Mouse (Mus musculus): ENCODE measurements around the gene Cnnm3. TPM values are rescaled to one million over a fixed set of nuclear protein-coding genes. Genes with fewer than 3 reads are reported as not detected.

The Cnnm3 gene
- polyA plus RNA-seq (2016; fragmentation: Nextera tagmentation; extraction: Ambion mirVana), result 1.5 and 2.5 TPM in 2 replicates

DNA sequence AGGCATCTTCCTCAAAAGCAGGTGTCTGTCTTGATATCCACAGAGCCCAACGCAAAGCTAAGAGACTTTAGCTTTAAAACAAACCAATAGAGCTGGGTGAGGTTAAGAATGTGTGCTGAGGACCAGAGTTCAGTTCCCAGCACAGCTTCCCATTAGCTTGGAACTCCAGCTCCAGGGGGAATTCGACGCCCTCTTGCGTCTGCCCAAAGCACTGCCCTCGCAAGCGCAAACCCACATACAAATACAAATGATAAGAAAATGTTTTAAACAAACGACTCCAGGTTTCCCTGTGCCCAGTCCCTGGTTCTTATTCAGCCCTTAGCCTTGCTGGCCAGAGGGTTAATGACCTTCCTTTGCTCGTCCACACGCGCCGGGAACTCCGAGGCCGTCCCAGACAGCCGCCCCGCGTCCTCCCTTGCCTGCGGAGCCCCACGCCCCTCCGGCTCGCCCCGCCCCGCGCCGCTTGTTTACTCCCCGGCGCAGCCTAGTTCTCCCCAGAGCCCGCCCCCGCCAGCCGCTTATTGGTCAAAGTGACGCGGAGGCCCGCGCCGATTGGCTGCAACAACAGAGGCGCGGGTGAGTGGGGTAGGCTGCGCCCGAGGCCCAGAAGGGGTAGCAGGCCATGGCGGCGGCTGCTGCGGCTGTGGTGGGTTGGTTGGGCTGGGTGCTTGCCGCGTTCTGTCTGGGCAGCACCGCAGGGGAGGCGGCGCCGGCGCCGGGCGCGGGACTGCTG is at the start of gene Cnnm3:
Gene Cnnm3 (plus strand): TSS at position 579 of the 733 bp plus-strand sequence.
- Histone ChIP-seq H3K27ac (peak within 1 kb of the TSS; percentile 97), H3K27me3 (ENCODE audit: insufficient read depth, poor library complexity, severe bottlenecking) (no peaks in the 10 kb centered on the region), H3K9me3 (no peaks in the 10 kb centered on the region), H3K4me1 (peaks cover 37% of the 10 kb centered on the region), H3K36me3 (peaks cover 17% of the 10 kb centered on the region; the same call in 1 of the 2 replicates), H3K4me3 (peak within 1 kb of the TSS; percentile 98)
- 2% methylated on average over 51 of the region's 51 CpGs for WGBS
- peak; percentile 100 for DNase-seq (ENCODE audit: low spot score)

DNA sequence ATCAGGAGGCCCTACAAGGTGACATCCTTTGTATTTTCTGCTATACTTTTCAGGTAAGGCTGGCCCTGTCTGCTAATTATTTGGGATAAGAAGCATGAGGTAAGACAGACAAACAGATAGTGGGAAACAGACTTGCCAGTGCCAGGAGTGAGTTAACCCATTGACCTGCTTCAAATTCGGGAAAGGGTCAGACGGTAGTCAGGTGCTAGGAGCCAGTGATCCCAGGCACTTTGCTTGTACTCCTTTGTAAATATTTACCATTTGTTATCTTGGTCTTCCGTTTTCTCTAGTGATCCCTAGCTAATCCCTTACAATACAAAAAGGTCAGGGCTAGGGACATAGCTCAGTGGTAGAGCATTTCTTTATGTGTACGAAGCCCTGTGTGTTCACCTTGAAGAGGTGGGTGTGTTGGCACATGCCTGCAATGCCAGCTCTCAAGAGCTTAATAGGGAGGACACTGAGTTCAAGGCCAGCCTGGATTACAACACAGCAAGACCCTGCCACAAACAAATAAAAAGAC is 46.0 kb upstream of the Cnnm3 start:
- 58% methylated on average over 4 of the region's 4 CpGs for WGBS
- H3K27ac ChIP-seq, result no peak overlapping the region

DNA sequence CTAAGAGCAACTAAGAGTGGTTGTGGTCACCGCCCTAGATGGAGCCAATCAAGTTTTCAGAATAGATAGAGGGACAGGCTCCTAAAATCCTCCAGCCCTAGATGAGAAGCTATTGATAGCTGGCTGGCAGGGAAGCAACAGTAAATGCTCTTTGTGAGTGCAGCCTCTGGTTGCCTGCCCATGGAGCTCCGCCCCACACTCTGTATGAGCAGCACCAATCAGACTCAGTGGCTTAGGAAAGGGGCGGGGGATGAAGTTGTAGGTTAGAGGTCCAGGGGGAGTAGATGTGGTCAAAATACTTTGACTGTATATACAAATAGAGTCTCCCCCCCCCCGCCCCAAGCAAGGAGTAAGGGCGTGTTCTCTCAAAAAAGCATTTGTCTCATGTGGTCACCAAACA is 44.2 kb upstream of the Cnnm3 start:
- H3K9me3 ChIP-seq, result no peaks in the 10 kb centered on the region
- no peak overlapping the region for H3K27ac ChIP-seq
- H3K27me3 ChIP-seq (ENCODE audit: insufficient read depth, poor library complexity, severe bottlenecking), result 0 out of 2 replicates have a peak, but pooled peaks cover 7% of the 10 kb centered on the region
- no peaks in the 10 kb centered on the region for H3K36me3 ChIP-seq
- WGBS, result 47% methylated on average over 5 of the region's 5 CpGs
- H3K4me1 ChIP-seq, result peaks cover 17% of the 10 kb centered on the region
- H3K4me3 ChIP-seq, result no peak overlapping the region
- DNase-seq (ENCODE audit: low spot score), result no peak

More for the DNA sequence above, 46.0 kb upstream of the Cnnm3 start:
- Histone ChIP-seq H3K4me1 (peaks cover 13% of the 10 kb centered on the region; the same call in 1 of the 2 replicates), H3K27me3 (ENCODE audit: insufficient read depth, poor library complexity, severe bottlenecking) (0 out of 2 replicates have a peak, but pooled peaks cover 7% of the 10 kb centered on the region), H3K9me3 (no peaks in the 10 kb centered on the region), H3K36me3 (no peaks in the 10 kb centered on the region), H3K4me3 (no peak overlapping the region)
- no peak for DNase-seq (ENCODE audit: low spot score)

DNA sequence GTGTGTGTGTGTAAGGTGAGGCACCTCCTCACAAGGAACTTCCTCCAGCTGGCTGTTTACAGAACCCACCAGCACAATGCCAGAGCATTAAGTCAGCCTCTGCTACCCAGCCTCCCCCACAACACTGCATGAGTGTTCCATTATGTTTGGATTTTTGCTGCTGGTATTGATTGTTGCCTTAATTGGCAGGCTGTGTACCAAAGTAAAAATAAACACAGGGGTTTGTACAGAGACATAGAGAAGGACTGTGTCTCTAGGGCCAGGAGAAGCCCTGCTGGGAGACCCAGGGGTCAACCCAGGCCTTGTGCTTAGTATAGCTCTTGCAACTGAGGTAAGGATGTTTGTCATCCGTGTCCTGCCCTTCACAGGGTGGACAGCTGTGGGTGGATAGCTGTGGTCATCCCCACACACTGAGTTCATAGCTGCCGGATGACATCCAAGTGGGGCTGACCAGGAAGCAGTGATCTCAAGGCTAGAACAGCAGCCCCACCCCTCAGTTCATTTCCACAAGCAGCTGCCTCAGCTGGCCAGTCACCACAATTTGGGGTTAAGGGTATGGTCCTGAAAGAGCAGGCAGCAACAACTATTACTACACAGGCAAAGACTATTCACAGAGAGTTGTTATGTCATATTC is 41.7 kb upstream of the Cnnm3 start:
- WGBS, result 43% methylated on average over 2 of the region's 2 CpGs
- H3K27ac ChIP-seq, result no peak overlapping the region
- H3K36me3 ChIP-seq, result no peaks in the 10 kb centered on the region
- H3K4me1 ChIP-seq, result peaks cover 42% of the 10 kb centered on the region
- no peak overlapping the region for H3K4me3 ChIP-seq
- no peaks in the 10 kb centered on the region for H3K27me3 ChIP-seq (ENCODE audit: insufficient read depth, poor library complexity, severe bottlenecking)
- H3K9me3 ChIP-seq, result no peaks in the 10 kb centered on the region
- DNase-seq (ENCODE audit: low spot score), result no peak

DNA sequence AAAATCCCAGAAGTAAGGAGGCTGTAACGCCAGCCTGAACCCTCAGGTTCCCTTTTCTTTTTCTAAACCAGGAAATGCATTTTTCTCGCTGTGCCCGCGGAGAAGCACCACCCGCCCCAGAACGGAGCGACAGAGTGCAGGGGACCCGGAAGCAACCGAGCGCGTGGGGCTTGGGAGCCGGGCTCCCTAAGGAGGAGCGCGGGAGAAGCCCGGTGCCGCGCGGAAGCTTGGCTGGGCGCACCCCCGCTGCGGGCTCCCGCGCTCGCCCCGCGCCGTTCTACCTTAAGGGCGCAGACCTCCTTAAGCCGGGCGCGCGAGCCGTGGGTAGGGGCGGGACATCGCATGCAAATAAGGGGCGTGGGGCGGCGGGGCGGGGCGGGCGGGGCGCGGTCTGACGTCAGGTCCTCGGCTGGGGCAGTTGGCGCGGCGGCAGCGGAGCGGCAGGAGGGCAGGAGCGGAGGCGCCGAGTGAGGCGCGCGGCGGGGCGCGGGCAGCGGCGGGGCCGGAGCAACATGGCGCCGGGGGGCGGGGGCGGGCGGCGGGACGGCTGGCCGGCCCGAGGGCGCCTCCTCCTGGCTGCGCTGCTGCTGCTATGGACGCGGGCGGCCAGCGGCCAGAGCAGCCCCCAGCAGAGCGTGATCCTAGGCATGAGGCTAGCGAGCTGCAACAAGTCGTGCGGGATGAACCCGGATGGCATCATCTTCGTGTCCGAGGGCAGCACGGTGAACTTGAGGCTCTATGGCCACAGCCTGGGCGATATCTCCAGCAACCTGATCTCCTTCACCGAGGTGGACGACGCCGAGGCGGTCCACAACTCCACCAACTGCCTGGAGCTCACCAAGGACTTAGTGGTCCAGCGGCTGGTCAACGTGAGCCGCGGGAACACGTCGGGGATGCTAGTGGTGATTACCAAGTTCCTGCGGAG is 40.2 kb upstream of the Cnnm3 start, which contains the start of gene Cnnm4:
Gene Cnnm4 (plus strand): TSS at position 440 of the 925 bp plus-strand sequence.
- H3K27ac ChIP-seq, result peak within 1 kb of the TSS; percentile 90
- H3K9me3 ChIP-seq, result no peaks in the 10 kb centered on the region
- H3K4me3 ChIP-seq, result peak within 1 kb of the TSS; percentile 73
- peaks cover 50% of the 10 kb centered on the region for H3K4me1 ChIP-seq
- peak; percentile 96 for DNase-seq (ENCODE audit: low spot score)
- H3K27me3 ChIP-seq (ENCODE audit: insufficient read depth, poor library complexity, severe bottlenecking), result no peaks in the 10 kb centered on the region
- under 1% methylated on average over 89 of the region's 98 CpGs for WGBS
- H3K36me3 ChIP-seq, result no peaks in the 10 kb centered on the region

DNA sequence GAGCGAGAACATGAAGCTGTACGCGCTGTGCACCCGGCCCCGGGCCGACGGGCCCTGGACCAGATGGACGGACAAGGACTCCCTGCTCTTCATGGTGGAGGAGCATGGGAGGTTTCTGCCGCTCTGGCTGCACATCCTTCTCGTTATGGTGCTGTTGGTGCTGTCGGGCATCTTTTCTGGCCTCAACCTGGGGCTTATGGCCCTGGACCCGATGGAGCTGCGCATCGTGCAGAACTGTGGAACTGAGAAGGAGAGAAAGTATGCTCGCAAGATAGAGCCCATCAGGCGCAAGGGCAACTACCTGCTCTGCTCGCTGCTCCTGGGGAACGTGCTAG is 39.6 kb upstream of the Cnnm3 start:
- H3K4me3 ChIP-seq, result peak overlapping the region; percentile 73
- H3K36me3 ChIP-seq, result no peaks in the 10 kb centered on the region
- H3K9me3 ChIP-seq, result no peaks in the 10 kb centered on the region
- DNase-seq (ENCODE audit: low spot score), result no peak
- H3K27ac ChIP-seq, result peak overlapping the region; percentile 90
- H3K4me1 ChIP-seq, result peaks cover 50% of the 10 kb centered on the region
- H3K27me3 ChIP-seq (ENCODE audit: insufficient read depth, poor library complexity, severe bottlenecking), result no peaks in the 10 kb centered on the region
- WGBS, result 14% methylated on average over 18 of the region's 18 CpGs

DNA sequence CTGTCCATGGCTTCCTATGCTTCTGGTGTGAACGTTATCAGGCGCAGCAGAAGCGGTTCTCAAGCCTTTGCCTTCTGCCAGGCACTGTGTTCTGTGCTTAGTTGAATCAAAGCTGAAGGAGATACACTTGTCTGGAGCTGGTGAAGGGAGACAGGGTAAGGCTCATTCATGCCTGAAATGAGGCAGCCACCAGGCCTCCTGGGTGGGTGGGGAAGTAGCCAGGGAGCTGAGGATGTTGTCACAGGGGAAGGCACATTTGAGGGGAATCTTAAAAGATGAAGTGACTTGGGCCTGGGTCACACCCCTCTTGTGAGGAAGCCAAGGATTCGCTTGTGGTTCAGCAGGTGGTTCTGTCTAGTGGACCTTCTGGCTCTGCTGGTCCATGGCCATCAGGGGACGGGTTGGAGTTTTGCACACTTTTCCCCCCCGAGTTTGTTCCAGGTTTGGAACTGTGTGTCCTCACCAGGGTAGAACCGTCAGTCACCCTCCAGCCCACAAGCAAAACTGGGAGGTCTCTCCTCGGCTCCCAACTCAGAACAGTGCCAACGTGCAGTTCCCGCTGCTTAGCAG is 38.4 kb upstream of the Cnnm3 start:
- H3K27me3 ChIP-seq (ENCODE audit: insufficient read depth, poor library complexity, severe bottlenecking), result no peaks in the 10 kb centered on the region
- peaks cover 48% of the 10 kb centered on the region for H3K4me1 ChIP-seq
- 73% methylated on average over 10 of the region's 10 CpGs for WGBS
- no peak overlapping the region for H3K27ac ChIP-seq
- H3K9me3 ChIP-seq, result no peaks in the 10 kb centered on the region
- no peaks in the 10 kb centered on the region for H3K36me3 ChIP-seq
- peak overlapping the region; percentile 73; the same call in 1 of the 2 replicates for H3K4me3 ChIP-seq
- DNase-seq (ENCODE audit: low spot score), result no peak

DNA sequence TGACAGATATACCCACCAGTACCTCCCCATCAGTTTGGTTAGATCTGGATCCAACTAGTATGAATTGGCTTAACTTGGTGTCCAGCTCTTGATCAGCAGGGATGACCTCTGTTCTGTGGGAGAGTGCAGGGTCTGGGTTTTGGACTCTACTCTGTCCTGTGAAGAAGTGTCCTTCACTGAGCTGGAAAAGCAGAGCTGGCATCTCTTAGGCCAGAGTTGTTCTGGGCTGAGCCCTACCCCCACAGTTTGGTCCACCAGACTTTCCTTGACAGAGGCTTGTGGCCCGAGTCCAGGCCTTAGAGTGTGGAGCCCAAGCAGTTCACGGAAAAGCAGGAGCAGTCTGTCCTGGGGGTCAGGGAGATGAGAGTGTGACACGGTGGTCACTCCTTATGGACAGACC is 37.0 kb upstream of the Cnnm3 start:
- no peaks in the 10 kb centered on the region for H3K9me3 ChIP-seq
- H3K36me3 ChIP-seq, result no peaks in the 10 kb centered on the region
- 0 out of 2 replicates have a peak overlapping the region, but pooled peaks have one; percentile 11 for H3K27ac ChIP-seq
- no peaks in the 10 kb centered on the region for H3K27me3 ChIP-seq (ENCODE audit: insufficient read depth, poor library complexity, severe bottlenecking)
- no peak overlapping the region for H3K4me3 ChIP-seq
- DNase-seq (ENCODE audit: low spot score), result no peak
- peaks cover 46% of the 10 kb centered on the region for H3K4me1 ChIP-seq
- WGBS, result 64% methylated on average over 3 of the region's 3 CpGs

DNA sequence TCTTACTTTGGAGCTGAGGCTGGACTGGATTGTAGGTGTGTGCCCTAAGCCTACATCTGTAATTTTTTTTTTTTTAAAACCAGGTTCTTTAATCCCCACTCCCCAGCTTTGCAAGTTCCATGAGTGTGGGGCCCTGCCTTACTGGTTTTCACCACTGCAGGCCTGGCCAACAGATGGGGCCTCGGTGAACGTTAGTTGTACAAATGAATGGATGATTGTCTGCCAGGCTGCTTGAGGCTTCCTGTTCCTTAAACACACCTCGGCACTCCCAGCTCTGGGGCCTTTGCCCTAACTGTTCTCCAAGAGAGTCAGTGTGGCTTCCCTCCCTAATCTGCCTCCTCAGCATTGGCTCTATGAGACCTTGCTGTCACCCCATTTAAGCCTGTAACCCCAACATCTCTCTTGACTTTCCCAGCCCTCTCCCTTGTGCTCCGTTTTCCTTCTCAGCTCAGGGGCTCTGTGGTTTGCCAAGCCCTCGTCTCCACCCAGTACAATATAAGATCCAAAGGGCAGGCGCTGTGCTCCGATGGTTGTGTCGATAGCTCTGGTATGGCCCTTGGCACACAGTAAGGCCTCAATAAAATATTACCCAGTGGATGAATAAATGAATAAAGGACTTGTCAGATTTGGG is 36.1 kb upstream of the Cnnm3 start:
- H3K4me1 ChIP-seq, result peaks cover 44% of the 10 kb centered on the region
- H3K27ac ChIP-seq, result no peak overlapping the region
- no peak overlapping the region for H3K4me3 ChIP-seq
- DNase-seq (ENCODE audit: low spot score), result no peak
- H3K9me3 ChIP-seq, result no peaks in the 10 kb centered on the region
- 67% methylated on average over 8 of the region's 8 CpGs for WGBS
- no peaks in the 10 kb centered on the region for H3K36me3 ChIP-seq
- H3K27me3 ChIP-seq (ENCODE audit: insufficient read depth, poor library complexity, severe bottlenecking), result no peaks in the 10 kb centered on the region

DNA sequence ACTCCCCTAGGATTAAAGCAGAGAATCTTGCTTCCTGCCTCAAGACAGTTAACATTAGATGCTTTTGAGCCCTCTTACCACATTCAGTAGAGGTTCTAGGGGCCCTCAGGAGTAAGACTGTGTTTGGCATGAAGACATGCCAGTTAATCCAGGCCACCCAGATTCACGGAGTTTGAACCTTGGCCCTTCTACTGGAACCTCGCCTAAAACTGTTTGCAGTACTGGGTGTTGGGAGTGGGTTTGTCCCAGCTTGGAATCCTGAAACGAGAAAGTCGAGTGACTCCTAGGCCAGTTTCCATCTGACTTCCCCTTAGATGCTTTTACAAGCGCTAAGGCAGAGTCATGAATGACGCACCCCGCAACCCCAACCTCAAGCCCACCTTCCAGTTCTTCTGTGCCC is 35.2 kb upstream of the Cnnm3 start:
- no peaks in the 10 kb centered on the region for H3K27me3 ChIP-seq (ENCODE audit: insufficient read depth, poor library complexity, severe bottlenecking)
- 83% methylated on average over 7 of the region's 7 CpGs for WGBS
- DNase-seq (ENCODE audit: low spot score), result no peak
- no peaks in the 10 kb centered on the region for H3K9me3 ChIP-seq
- H3K4me3 ChIP-seq, result no peak overlapping the region
- H3K4me1 ChIP-seq, result peaks cover 44% of the 10 kb centered on the region
- H3K27ac ChIP-seq, result no peak overlapping the region
- H3K36me3 ChIP-seq, result no peaks in the 10 kb centered on the region

DNA sequence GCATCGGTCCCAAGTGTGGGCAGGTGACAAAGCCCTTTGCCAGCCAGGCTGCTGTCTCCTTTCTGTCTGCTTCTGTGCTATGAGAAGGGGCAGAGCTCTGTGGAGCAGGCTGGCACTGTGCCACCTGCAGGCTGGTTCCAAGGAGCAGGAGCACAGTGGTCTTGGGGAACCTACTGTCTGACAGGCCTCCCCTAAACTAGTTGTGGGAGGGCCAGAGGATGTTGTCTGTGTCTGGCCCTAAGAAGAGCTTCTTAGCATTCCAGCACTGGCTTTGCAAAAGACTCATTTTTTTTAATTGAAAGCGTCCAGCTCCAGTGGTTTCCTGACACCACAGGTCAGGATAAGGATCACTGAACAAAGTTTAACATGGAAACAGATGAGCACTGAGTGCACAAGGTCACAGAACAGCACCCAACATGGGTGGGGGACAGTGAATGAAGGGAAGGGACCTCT is 33.3 kb upstream of the Cnnm3 start:
- Histone ChIP-seq H3K27me3 (ENCODE audit: insufficient read depth, poor library complexity, severe bottlenecking) (no peaks in the 10 kb centered on the region), H3K36me3 (no peaks in the 10 kb centered on the region), H3K4me1 (peaks cover 35% of the 10 kb centered on the region), H3K4me3 (no peak overlapping the region), H3K27ac (no peak overlapping the region), H3K9me3 (no peaks in the 10 kb centered on the region)
- WGBS, result 75% methylated on average over 2 of the region's 2 CpGs
- no peak for DNase-seq (ENCODE audit: low spot score)
